Mouse (Mus musculus) thymus, postnatal 0 days (tissue): Measurements from ENCODE around the gene Dennd2a. TPM values are rescaled to one million over a fixed set of nuclear protein-coding genes. Genes with fewer than 3 reads are reported as not detected.
A peak's percentile ranks its signal among the peaks of the same experiment; 100 is the strongest.

Experiments used
- DNase-seq: peaks from one replicate; pipeline ENCODE4 v3.0.0-alpha.2; 2015; ENCODE audit warnings: low spot score
- polyA plus RNA-seq: library from polyadenylated mRNA; unstranded; fragments of >200 nt; fragmentation: Nextera tagmentation; extraction: Ambion mirVana; gene quantifications from 2 replicates; pipeline ENCODE4 v1.2.1, GENCODE M21; 2015

The Dennd2a gene
- polyA plus RNA-seq, result 2.1 and 2.6 TPM in 2 replicates

GRCm38 (mm10) chr6:39557723-39558261 is at the start of gene Dennd2a:
Gene Dennd2a, minus strand, starts transcription at chr6:39557867.
- DNase-seq, result no peak

- no peak for DNase-seq
These were observed 49.7 kb upstream of the Dennd2a start for GRCm38 (mm10) chr6:39607365-39607764.

GRCm38 (mm10) chr6:39606862-39607261 is 49.2 kb upstream of the Dennd2a start:
- DNase-seq, result peak; percentile 28

DNA sequence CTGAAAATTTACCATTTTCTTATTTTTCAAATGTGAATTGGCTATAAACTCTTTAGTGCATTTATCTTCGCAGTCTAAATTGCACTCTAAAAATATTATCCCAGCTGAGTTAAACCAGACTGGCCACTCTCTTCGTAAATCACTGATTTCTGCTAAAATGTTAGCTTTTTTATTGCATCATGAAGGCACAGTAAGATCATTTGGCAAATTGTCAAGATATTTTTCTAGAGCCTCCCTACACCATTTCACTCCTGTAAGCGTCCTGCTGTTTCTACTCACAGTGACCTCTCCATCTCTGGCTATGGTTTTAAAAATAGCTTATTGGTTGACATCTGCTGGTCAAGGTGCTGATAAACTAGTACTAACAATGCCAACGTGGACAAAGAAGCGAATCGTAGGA is 48.4 kb upstream of the Dennd2a start:
- no peak for DNase-seq

DNA sequence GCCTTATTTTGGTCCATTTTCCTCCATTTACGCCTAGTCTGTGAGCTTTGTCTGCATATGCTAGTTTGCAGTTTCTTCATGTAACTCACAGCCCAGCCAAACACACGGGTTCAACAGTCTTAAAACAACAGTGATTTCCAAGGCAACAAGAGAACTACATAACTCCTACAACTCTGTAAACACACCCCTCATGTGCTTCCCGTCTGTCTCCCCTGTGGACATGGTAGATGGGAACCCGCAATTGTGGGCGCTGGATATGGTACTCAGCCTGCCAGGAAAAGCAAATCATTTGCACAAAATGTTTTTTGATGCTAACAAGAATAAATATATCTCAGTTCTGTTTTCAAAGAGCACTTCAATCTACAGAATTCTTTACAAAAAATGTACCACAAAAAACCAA is 46.9 kb upstream of the Dennd2a start:
- DNase-seq, result no peak

DNA sequence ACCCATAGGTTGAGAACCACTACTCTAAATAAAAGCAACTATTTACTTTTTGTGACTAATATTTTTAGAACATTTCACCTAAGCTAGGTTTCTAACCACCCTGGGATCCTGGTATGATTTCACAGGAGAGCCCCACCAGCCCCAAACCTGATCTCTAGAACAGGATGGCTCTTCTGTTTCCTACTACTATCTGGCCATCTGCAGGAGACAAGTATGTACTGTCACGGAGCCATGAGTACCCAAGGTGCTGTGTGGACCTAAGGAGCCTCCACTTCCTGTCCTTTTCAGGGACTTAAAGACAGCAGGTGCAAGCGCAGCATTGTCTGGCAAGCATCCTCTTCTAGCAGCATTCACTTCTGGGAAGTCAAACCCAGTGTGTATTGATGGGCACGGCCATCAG is 44.2 kb upstream of the Dennd2a start:
- peak; percentile 10 for DNase-seq

- DNase-seq, result no peak
These were observed 43.2 kb upstream of the Dennd2a start for GRCm38 (mm10) chr6:39600851-39601250.

- peak; percentile 93 for DNase-seq
These were observed 34.9 kb upstream of the Dennd2a start, which contains the start of gene Ndufb2 for GRCm38 (mm10) chr6:39592401-39593214. Gene Ndufb2, plus strand, starts transcription at chr6:39592574.

GRCm38 (mm10) chr6:39591481-39591880 is 33.8 kb upstream of the Dennd2a start:
- DNase-seq, result no peak

- no peak for DNase-seq
These were observed 27.9 kb upstream of the Dennd2a start, which contains the start of gene Gm42420 for GRCm38 (mm10) chr6:39585517-39585916. Gene Gm42420, plus strand, starts transcription at chr6:39585753.

GRCm38 (mm10) chr6:39581087-39581784 is 23.6 kb upstream of the Dennd2a start:
- no peak for DNase-seq

DNA sequence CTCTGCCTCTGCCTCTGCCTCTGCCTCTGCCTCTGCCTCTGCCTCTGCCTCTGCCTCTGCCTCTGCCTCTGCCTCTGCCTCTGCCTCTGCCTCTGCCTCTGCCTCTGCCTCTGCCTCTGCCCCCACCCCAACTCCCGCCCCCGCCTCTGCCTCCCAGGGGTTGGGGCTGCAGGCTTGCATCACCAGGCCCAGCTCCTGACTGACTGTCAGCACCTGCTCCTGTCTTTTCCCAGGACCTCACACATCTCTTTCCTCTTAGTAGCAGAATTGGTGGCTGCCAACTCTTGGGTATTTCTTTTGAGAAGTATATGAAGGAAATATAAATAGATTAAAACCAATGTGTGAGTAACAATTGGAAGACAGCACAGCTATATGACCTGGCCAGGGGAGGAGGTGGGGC is 22.9 kb upstream of the Dennd2a start:
- no peak for DNase-seq

DNA sequence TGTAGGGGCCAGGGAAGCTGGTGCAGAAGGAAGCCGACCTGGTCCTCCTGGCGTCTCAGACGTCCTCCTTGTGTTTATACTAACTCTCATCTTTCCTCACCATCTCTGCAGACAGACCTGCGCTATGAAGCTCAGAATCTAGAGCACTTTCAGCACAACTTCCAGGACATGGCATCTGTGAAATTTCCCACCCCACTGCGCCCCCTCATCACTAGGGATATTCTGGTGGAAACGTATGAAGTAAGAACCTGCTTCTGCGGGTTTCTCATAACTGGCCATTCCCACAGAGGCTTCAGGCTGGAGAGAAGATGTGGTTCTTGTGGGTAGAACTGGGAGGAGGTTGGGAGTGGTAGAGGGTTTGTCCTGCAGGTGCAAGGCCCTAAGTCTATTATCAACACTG is 21.9 kb upstream of the Dennd2a start:
- DNase-seq, result no peak

GRCm38 (mm10) chr6:39574951-39575350 is 17.3 kb upstream of the Dennd2a start:
- no peak for DNase-seq

- no peak for DNase-seq
These were observed 16.8 kb upstream of the Dennd2a start for GRCm38 (mm10) chr6:39574555-39574869.

DNA sequence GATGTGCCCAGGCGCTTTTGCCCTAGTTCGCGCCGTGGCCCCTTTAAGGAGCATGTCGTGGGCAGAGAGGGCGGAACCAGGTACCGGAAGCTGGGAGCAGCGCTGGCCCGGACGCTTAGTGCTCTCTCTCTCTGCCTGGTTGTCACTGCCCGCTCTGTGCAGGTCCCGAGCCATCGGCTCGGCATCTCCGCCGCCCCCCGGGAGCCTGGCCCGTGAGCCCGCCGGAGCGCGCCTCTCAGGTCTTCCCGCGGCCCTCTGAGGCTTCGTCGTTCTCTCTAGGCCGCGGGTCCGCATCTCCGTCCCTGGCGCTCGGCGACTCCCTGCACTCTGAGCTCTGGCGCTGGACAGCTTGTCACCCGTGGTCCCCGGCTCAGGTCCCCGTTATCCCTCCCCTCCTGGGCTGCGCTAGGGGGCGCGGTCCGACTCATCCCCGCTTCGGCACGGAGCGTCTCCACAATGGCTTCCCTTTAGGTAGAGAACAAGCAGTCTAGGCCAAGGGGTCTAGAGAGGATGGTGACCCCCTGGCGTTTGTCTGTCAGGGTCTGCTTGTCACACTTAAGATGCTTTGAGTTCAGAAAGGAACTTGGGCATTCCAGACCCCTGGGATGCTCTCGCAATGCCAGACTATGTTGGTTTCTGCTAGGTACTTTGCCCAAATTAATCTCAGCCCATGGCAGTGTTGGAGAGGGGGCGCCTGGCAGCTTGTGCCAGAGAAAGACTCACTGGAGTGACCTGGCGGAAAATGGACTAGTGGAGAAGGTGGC is 16.3 kb upstream of the Dennd2a start, which contains the start of gene Adck2:
TSS of gene Adck2 (plus strand) at position 83 of the 764 bp plus-strand sequence.
- DNase-seq, result peak; percentile 85

DNA sequence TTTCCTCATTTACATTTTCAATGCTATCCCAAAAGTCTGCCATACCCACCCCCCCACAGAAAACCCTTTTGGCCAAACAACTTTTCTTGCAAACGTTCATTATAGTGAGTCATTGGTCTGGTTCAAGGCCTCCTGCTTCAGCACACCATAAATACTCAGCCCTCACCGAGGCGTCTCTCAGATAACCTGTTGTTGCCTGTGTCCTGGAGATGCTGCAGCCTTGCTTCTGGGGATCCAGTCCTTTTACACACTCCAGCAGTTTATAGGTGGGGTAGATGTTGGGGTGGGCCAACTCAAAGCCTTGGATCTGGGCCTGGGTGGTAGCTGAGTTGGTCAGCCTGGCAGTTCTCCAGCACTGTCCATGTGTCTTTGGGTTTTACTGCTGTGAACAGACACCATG is 12.8 kb upstream of the Dennd2a start:
- DNase-seq, result no peak

- DNase-seq, result peak; percentile 43
These were observed 9.9 kb upstream of the Dennd2a start for GRCm38 (mm10) chr6:39567528-39567927.

- DNase-seq, result peak; percentile 84
These were observed 4.7 kb upstream of the Dennd2a start for GRCm38 (mm10) chr6:39562166-39563015.

GRCm38 (mm10) chr6:39559276-39559939 is 1.7 kb upstream of the Dennd2a start:
- no peak for DNase-seq
